Mouse (Mus musculus) CD4-positive helper T cell, adult 2 months (primary cell): ENCODE data around the gene Pold4.

ENCODE experiments used
- DNase-seq: peaks from one replicate; pipeline ENCODE4 v3.0.0-alpha.2; 2012; ENCODE audit warnings: low read depth, missing footprints, low spot score

The Pold4 gene

DNA sequence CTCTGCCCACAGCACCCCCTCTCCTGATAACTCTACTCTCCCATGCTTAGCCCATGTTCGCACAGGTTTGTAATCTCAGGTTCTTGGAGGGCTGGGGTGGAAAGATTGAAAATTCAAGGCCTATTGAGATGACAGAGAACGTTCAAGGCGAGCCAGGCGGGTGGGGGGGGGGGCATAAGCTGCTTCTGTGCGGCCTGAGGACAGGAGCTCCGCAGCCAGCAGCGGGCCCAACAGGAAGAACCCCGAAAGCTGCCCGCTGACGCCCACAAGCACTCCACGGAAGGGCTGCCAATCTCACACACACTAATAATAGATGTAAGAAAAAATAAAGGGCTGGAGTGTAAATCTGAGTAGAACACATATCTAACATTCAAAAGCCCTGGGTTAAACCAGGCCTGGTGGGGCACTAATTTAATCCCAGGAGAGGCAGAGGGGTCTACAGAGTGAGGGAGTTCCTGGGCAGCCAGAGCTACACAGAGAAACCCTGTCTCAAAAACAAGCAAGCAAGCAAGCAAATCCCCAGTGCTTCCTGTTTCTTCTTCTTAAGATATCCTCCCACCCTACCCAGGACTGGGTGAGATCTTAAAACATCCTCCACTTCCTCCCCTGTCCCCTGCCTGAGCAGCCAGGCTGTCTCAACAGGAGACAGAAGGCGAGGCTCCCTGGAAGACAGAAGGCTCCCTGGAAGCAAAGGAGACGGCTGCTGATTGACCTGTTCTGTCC lies 27.9 kb upstream of the Pold4 start:
- peak; percentile 66 for DNase-seq

DNA sequence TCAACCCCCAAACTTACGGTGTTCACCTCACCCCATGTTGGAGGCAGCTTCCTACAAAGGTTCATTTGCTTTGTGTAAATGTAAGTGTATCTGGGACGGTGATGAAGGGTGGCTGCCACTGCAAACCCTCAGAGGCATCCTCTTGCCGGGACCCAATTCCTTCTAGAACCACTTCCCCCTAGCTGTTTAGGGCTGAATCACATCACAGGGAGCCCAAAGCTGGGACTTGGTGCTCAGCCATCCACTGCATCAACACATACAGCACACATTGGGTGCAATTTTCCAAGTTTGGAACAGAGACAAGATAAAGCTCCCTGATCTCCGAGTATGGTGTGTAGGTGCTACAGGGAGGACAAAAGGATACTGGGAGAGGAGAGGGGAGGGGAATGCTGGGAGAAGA lies 26.8 kb upstream of the Pold4 start:
- DNase-seq = peak; percentile 42

DNA sequence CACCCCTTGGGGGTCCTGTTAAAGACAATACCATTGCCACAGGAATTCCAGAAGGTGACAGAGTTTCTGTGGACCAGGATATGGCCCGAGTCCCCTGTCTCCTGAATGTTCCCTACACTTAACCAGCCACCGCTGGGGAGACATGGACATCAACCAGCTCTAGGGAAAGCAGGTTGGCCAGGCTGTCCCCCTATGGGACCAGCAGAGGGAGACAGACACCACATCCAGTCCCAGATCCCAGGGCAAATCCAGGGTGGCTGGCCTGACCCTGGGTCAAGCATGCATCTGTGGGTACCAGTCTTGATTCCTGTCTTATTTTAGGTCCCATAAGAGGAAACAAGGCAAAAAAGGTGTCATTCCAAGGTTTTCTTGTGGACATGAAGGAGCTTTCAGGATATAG lies 24.7 kb upstream of the Pold4 start:
- DNase-seq = peak; percentile 65

DNA sequence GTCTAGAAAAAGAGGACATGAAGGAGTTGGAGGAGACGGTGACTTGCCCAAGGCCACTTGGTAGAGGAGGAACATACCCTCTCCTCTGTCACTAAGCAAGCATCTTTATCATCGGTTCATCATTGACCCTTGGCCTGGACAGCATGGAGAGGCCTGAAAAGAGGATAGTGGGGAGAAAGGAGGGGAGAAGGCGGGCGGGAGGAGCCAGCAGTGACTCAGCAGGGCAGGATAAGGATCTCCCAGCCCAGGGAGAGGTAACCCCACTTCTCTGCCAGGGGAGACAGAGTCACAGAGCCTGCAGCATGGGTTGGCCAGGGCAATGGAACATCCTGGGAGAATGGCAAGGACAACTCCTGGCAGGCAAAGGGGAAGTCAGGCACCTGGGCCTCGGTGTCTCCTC lies 23.1 kb upstream of the Pold4 start:
- no peak for DNase-seq

DNA sequence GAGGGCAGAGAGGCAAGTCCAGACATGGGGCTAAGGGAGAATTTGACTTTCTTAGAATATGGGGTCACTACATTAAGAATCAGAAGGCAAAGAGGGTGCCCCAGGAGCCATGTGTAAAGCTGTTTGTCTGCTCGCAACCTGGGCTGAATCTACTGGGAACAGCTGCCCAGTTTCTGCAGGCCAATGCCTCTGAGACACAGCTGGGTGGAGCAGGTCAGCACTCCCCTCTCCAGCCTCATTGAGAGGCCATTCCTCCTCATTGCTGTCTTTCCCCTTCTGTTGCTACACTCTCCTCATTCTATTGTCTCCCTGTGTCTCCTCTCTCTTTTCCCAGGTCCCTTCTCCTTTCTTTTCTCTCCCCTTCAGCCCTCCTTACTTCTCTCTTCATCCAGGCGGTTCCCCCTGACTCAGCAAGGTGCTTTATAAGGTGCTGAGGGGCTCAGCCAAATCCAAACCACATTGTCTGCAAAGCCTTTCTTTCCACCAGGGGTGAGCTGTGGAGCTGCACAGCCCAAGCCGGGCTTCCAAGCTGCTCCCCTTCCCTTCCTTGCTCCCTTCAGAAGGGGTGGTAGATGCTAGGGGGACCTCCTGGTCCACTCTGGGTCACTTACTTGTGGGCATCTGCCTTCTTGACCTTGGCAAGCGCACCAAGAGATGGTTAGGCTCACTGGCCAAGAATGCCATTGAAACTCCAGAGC lies 19.7 kb upstream of the Pold4 start:
- no peak for DNase-seq

DNA sequence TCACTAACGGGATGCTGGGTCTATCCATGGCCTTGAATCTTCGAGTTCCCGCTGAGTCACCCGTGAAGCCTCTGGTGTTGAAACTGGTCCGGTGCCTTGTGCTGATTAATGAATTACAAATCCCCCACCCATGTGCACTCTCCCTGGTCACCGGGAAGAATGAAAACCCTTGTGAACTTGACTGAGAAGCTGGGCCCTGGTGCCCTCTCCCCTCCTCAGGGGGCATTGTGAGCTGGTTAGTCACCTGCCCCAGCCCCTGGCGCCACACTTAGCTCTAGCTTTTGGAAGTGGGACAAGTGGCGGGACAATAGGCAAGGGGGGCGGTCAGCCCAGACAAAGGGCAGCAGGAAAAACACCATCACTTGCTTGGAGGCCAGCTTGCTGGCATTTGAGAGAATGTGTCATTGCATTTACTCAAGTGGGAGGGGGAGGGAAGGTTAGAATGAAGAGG lies 18.1 kb upstream of the Pold4 start:
- no peak for DNase-seq

DNA sequence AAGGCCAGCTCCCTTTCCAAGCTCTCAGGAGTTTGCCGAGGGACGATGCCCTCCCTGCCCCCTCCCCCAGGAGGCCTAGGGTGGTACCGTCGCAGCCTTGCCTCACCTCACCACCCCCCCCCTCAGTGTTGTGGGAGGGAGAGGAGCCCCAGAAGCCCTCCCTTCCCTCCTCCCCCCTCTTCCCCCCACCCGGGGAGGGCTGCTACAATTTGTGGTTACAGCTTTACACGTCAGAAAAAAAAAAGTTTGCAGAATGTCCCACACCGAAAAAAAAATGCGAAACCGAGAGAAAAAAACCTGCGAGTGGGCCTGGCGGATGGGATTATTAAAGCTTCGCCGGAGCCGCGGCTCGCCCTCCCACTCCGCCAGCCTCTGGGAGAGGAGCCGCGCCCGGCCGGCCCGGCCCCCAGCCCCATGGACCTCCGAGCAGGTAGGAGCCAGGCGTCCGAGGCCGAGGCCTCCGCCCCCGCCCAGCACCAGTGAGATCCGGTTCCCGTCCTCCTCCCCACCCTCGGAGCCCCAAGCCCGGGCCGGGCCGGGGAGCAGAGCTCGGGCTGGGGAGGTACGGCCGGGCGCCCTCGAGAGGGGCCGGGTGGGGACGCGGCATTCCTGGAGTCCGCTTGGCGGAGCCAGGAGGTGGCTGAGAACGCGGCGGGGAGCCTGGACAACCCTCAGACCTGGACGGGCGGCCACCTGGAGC lies 17.5 kb upstream of the Pold4 start, which contains the start of the genes Clcf1 and AC109138.7:
Clcf1 (plus strand) TSS at position 168 of the 700 bp plus-strand sequence.
AC109138.7 (plus strand) TSS at position 287 of the 700 bp plus-strand sequence.
- DNase-seq = peak; percentile 92

DNA sequence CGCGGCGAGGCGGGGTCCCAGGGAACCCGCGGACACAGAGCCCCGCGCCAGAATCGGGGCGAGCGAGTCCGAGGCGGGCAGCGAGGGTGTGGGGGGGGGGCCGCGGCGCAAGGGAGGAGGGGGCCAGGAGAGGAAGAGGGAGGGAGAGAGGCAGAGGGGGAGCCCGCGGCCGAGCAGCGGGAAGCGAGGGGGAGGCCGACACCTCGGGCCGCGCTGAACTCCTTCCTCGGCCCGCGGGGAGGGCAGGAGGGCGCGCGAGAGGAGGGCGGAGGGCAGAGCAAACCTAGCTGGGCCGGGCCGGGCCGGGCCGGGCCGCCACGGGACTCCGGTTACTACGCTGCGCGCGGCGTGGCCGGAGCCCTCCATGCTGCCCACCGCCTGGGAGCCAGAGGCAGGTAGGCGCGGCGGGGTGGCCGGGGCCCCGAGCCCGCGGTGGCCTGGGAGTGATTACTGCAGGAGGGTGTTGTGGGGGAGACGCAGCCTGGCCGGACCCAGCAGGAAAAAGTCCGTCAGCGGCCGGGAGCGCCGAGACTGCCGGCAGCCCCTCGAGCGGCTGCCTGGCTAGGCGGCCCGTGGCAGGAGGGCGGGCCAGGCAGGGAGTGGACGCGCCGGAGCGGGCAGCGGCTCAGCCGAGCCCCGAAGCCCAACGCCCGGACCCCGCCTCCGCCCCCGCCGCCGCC lies 16.8 kb upstream of the Pold4 start:
- peak; percentile 51 for DNase-seq

DNA sequence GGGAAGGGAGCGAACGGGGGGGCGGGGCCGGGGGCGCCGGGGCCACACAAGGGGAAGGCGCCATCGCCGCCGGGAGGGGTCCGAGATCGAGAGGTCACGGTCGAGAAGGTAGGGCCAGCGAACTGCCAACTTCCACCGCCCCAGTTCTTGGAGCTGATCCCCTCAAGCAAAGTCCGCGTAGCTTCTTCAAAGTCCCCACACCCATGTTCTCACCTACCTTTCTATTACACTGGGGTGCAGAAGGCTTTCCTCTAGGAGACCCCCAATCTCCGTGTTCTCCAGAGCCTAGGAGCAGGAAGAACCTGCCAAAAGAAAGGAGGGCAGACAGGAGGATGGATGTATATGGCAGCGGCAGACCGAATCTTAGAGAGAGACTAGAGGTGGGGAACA lies 16.3 kb upstream of the Pold4 start:
- DNase-seq = no peak

DNA sequence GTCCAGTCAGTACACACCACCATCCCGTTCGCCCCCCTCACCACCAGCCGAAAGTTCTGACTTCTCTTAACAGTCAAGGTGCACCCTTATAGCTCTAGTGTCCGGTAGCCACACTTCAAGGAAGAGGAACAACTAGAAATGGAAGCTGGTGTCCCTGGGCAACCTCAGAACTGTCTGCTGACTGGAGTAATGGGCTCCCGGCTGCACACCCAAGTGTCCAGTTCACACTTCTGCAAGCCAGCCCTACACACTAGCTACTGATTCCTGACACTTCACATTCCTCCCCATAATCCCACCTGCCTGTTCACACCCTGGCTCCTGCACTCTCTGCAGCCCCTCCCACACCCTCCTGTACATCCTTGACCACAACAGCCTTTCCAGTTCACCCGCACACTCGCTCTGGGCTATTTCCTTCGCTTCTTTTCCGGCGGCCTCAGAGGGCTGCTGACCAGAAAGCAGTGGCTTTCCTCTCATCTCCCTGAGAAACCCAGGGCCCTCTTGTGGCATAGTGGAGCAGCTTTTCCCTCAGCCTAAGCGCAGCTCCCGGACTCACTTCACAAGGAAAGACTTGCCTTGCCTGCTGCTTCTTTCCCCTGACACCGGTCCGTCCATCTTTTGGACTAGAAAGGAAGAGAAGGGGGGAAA lies 15.5 kb upstream of the Pold4 start:
- no peak for DNase-seq

DNA sequence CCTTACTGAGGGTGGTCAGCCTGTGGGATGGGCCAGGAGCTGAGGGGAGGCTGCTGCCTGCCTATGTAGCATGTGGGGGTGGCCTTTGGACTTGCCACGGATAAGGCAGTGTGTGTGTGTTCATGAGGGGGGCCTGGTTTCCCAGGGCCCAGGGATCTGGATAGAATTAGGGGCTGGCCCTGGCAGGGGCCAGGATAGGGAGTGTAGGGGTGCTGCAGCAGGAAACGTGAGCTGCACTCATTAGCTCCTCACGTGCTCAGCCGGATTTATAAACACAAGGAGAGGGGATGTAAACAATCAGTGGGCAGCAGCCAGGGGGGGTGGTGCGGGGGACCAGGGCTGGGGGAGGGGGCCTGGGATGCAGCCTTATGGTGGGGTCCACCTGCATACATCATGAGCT lies 14.6 kb upstream of the Pold4 start:
- DNase-seq = no peak

DNA sequence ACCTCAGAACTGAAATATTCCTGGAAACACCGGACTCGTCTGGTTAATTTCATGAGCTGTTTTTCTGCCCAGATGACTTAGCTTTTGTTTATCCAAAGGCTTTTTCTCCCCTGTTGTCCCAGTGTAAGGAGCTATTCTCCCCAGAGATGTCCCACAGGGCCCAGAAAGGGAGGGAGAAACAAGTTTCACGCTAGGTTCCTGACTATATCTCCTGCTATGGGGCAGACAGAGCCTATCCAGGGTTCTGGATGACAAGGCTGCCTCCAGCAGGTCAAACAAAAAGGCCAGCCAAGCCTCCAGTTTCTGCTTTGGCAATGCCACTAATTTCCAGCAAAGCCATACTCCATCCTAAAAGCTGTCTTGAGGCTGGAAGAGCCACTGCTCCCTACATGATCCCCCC lies 13.8 kb upstream of the Pold4 start:
- DNase-seq = no peak

DNA sequence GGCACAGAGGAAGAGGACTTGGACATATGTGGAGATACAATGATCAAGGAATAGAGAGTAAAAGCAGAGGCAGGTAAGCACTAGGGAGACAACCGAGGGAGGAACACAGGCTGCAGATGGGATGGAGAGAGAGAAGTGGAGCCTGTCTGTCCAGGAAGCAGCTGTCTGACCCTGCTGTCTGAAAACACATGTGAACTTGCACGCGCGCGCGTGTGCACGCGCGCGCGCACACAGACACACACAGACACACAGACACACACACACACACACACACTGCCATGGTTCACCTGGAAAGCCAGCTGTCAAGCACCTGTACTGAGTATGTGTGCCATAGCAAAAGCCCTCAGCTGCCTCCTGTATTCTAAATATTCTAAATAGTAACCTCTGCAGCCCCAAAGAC lies 13.4 kb upstream of the Pold4 start:
- peak; percentile 36 for DNase-seq

DNA sequence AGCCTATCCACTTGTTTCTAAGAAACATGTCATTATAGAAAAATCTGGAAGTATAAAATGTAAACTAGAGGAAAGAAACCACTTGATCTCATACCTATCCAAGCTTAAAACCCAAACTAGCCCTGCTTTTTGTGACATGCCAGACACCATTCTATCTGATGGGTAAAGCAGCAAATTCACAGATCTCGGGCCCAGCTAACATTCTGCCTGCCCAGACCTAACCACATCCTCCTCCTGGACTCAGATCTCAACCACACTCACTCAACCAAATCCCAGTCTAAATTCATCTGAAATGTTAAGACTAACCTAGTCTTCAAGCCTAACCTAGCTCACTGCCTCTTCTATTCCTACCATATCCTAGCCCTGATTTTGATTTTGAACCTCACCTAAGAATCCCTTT lies 12.9 kb upstream of the Pold4 start:
- DNase-seq = peak; percentile 65

DNA sequence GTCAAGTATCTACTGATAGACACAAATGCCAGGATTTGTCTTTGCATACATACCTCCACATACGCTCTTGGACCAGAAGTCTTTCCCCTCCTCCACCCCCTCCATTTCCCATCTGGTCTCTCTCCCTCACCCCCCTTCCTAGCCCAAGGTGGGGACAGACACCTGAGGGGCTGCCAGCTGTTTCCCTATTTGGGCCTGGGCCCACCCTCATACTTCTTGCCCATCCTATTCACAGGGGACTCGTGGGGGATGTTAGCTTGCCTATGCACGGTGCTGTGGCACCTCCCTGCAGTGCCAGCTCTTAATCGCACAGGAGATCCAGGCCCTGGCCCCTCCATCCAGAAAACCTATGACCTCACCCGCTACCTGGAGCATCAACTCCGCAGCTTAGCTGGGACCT lies 11.8 kb upstream of the Pold4 start:
- no peak for DNase-seq

DNA sequence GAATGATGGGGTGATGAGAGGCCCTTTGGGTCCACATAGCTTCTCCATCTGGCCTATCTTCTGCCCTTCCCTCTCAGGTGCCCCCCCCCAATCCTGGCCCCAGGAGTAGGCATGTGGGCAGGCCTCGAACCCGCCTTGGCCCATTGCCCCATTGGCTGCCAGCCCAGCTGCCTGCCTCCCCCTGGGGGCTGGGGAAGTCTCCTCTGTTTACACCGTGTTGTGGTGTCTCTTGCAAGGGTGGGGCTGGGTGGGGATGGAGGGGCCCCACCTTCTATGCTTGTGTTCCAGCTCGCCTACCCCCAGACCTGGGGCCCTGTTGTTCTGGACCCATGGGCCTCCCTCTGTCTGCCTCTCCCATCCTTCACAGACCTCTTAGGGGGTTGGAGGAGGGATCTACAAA lies 11.3 kb upstream of the Pold4 start:
- no peak for DNase-seq

DNA sequence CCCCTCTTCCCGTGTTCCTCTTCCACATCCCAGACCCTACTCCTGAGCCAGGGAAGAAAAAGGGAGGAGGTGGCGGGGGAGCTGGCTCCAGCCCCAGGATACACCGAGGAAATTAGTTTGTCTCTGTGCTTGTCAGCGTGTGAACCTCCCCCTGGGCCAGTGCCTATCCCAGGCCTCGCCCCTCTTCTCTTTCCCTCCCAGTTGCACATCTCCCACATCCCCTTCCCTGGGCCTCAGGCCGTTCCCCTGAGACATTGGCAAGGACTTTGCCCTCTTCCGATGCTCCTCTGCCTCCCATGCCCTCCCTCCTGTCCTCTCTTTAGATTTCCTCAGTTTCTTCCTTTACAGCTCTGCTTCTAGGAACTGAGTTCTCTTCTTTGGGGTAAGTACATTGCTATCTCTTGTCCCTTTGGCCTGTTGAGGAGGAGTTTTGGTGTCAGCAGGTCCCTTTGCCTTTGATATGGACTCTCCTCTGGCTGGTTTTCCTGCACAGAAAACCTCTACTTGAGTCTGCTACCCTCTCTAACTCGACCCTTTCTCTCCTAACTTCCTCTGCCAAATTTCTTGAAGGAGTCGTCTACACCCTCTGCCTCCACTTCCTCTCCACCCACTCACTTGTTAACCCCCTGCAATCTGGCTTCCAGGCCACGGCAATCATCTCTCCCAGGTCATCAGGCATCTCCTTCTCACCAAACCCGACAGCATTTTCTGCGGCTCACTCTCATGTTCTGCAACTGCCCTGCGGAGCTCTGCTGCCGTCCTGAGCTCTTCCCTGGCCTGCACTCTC lies 10.5 kb upstream of the Pold4 start:
- peak; percentile 40 for DNase-seq

DNA sequence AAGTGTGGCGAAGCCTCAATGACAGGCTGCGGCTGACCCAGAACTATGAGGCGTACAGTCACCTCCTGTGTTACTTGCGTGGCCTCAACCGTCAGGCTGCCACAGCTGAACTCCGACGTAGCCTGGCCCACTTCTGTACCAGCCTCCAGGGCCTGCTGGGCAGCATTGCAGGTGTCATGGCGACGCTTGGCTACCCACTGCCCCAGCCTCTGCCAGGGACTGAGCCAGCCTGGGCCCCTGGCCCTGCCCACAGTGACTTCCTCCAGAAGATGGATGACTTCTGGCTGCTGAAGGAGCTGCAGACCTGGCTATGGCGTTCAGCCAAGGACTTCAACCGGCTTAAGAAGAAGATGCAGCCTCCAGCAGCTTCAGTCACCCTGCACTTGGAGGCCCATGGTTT lies 9.5 kb upstream of the Pold4 start:
- no peak for DNase-seq

DNA sequence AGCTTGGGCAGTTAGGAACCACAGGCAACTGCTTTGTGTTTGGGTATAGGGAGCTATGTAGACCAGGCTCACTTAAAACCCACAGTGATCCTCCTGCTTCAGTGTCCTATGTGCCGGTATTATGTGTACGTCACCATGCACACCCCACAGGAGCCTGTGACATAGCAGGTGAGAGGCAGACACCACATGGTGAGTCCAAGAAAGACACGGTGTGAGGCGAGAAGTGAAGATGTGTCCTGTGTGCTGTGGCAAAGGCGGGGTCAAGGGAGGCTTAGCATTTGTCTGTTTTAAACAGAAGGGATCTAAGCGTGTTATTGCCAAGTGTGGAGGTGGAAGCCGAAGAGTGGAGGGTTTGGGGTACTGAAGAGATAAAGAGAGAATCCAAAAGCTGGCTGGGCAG lies 4.9 kb upstream of the Pold4 start:
- DNase-seq = no peak

DNA sequence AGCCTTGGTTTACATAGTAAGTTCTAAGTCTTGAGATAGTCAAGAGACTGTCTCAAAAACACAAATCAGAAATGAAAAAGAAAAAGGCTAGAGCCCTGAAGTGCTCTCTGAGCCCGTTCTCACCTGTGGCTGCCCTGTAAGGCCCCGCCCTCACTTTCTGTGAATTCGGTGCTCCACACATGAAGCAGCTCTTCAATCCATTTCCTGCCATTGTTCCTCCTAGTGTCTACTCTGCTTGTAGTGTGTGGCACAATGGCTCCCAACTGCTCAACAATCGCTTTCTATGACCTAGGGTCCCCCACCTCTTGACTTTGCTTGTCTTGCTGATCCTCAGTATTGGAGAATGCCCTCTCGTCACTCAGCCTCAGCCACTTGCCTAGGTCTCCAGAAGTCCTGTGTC lies 4.3 kb upstream of the Pold4 start:
- peak; percentile 57 for DNase-seq
